Mouse (Mus musculus): ENCODE measurements at regions not wholly inside any gene's neighbourhood (a gene's known extent, or its start where the extent isn't known, plus 50 kb on each side); places are given as distances from the start of the nearest gene placed in this dataset.

DNA sequence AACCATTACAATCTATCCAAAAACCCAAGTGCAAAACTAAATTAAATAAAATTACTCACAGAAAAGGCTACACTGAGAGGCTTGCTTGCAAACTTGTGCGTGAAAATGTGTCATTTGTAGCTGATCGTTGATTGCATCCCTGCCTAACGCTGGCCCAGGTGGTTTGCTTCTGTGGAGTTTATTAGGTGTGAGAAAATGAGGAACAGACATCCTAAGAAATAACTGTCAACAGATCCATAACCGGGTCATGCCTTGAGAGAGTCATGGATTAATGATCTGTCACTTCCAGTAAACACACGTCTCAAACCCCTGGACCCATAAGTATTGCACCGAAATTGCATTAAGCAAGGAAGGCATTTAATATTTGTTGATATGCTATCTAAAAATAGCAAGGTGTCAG is 73.4 kb upstream of the Tmem18 start:
- no peak for DNase-seq (ENCODE audit: low spot score in 2 of 2)

GRCm38 (mm10) chr12:30483370-30483769 is 100.9 kb upstream of the Tmem18 start:
- no peak for DNase-seq (ENCODE audit: low spot score in 2 of 2)

DNA sequence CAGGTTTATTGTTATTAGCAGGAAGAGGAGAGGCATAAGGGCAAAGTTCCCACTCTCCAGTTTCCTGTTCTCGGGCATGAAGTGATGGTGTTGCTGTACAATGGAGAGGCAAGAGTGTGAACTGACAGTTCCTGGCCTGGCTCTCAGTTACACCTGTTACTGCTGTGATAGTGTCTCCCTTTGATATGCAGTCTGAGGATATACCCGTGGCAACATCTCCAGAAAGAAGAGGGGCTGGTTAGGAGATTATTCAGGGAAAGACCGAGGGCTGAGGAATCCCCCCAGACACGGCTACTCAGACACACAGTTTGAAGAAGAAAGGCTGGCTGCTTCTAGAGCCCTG is 100.3 kb upstream of the Sntg2 start:
- DNase-seq (ENCODE audit: low spot score in 2 of 2), result no peak

GRCm38 (mm10) chr12:30472743-30473472 is 99.7 kb upstream of the Sntg2 start:
- DNase-seq (ENCODE audit: low spot score in 2 of 2), result no peak

DNA sequence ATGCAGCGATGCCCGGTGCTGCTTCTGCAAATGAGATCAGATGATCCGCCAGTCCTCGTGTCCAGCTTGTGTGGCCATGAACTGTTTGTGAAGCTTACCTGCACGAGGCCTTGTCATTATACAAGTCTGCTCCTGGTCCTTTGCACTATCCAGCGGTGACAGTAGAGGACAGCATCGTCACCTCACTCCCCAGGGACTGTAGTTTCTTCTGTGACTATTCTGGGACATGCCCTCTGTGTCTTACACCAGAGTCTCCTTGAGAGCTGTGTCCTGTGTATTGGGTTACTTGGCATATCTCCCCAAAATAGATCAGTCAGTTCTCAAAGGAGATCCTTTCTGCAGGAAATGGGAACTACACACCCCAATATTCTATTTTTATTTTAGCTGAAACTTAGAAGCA is 94.0 kb upstream of the Sntg2 start:
- peak; percentile 33 to 60 for DNase-seq (ENCODE audit: low spot score in 2 of 2)

DNA sequence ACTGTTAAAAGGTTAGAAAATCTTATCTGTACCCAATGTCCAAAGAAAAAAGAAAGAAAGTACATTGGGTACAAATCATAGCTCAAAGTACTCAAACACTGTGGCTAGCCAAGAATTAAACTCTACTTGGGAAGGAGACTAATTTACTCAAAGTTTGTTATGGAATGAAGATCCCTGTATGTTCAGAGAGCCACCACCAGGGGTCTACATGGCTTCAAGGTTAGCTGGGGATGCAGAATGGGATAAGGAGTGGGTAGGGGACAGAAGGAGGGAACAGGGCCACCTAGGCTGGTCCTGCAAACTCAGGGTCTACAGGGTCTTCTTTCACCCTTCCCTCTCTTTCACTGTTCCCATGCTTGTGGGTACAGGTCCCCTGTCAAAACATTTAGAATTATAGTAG is 77.4 kb upstream of the Sntg2 start:
- DNase-seq (ENCODE audit: low spot score in 2 of 2), result no peak

GRCm38 (mm10) chr12:30434892-30435291 is 61.7 kb upstream of the Sntg2 start:
- DNase-seq (ENCODE audit: low spot score in 2 of 2), result no peak

- no peak for DNase-seq (ENCODE audit: low spot score in 2 of 2)
Measured at GRCm38 (mm10) chr12:30432861-30433260, 59.7 kb upstream of the Sntg2 start.

- DNase-seq (ENCODE audit: low spot score in 2 of 2), result no peak
Measured at GRCm38 (mm10) chr12:30430641-30431040, 57.5 kb upstream of the Sntg2 start.

DNA sequence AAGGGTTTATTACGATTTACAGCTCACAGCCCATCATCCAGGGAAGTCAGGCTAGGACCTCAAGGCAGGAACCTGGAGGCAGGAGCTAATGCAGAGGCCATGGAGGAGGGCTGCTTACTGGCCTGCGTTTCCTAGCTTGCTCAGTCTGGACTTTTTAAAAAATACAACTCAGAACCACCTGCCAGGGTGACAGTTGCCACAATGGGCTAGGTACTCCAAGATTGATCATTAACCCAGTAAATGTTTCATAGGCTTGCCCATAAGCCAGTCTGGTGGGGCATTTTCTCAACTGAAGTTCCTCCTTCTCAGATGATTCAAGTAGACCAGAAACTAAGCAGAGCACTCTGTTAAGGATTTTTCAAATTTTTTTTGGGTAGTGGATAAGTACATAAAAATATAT is 52.1 kb upstream of the Sntg2 start:
- DNase-seq (ENCODE audit: low spot score in 2 of 2), result no peak
